Mouse (Mus musculus) megakaryocyte, embryonic 14.5 days (primary cell): ENCODE measurements around the gene Ppp1r9b. TPM values are rescaled to one million over a fixed set of nuclear protein-coding genes. Genes with fewer than 3 reads are reported as not detected.

Experiments
- H3K27me3 ChIP-seq: replicated peaks from 2 replicates; pipeline ENCODE3; 2012; ENCODE audit warnings: inconsistent platforms
- H3K36me3 ChIP-seq: replicated peaks from 2 replicates; pipeline ENCODE3; 2012; ENCODE audit warnings: low read length, inconsistent platforms, mixed read lengths
- H3K4me1 ChIP-seq: 2 replicates; pipeline ENCODE4 v1.6.1; 2012; ENCODE audit warnings: inconsistent platforms
- H3K4me3 ChIP-seq: replicated peaks from 2 replicates; pipeline ENCODE3; 2012; ENCODE audit warnings: moderate library complexity, mild to moderate bottlenecking, inconsistent platforms
- H3K9me3 ChIP-seq: 2 replicates; pipeline ENCODE4 v1.6.1; 2012; ENCODE audit warnings: inconsistent platforms
- FLI1 ChIP-seq: IDR thresholded peaks from 2 replicates; pipeline ENCODE4 v1.6.1; 2012; ENCODE audit warnings: low read length, inconsistent platforms, mixed read lengths
- GATA1 ChIP-seq: IDR thresholded peaks from 3 replicates; pipeline ENCODE4 v1.6.1; 2012; ENCODE audit warnings: mixed read lengths, low read length, inconsistent platforms, borderline replicate concordance
- polyA plus RNA-seq: library from polyadenylated mRNA; stranded (reverse); fragments of >175 nt; gene quantifications from 2 replicates; pipeline ENCODE4 v1.2.3, GENCODE M21; 2012; ENCODE audit warnings: low replicate concordance; ENCODE audit not compliant: insufficient read depth

Gene Ppp1r9b
- polyA plus RNA-seq, 1 experiment, result 280 TPM

- TF ChIP-seq GATA1, result no peak
- Histone ChIP-seq H3K36me3 (peaks cover 67% of the 10 kb centered on the region), H3K27me3 (no peaks in the 10 kb centered on the region), H3K9me3 (no peaks in the 10 kb centered on the region), H3K4me1 (peaks cover 81% of the 10 kb centered on the region), H3K4me3 (peak overlapping the region; percentile 94)
Observed at GRCm38 (mm10) chr11:95012487-95012886, 21.7 kb downstream of the Ppp1r9b start.

GRCm38 (mm10) chr11:95015484-95015883 lies 24.6 kb downstream of the Ppp1r9b start:
- Histone ChIP-seq H3K27me3 (no peaks in the 10 kb centered on the region), H3K36me3 (peaks cover 91% of the 10 kb centered on the region), H3K4me1 (peaks cover 91% of the 10 kb centered on the region), H3K4me3 (peak overlapping the region; percentile 75), H3K9me3 (no peaks in the 10 kb centered on the region)
- TF ChIP-seq GATA1 (no peak), FLI1 (no peak)

- Histone ChIP-seq H3K36me3 (peaks cover 99% of the 10 kb centered on the region), H3K4me3 (no peak overlapping the region), H3K9me3 (no peaks in the 10 kb centered on the region), H3K4me1 (peaks cover 90% of the 10 kb centered on the region), H3K27me3 (no peaks in the 10 kb centered on the region)
- TF ChIP-seq FLI1, result no peak
- TF ChIP-seq GATA1, result no peak
Observed at GRCm38 (mm10) chr11:95022237-95022992, 31.6 kb downstream of the Ppp1r9b start.

GRCm38 (mm10) chr11:95023481-95023880 lies 32.6 kb downstream of the Ppp1r9b start:
- H3K9me3 ChIP-seq, result no peaks in the 10 kb centered on the region
- no peak for TF ChIP-seq GATA1
- TF ChIP-seq FLI1, result no peak
- no peaks in the 10 kb centered on the region for H3K27me3 ChIP-seq
- H3K4me1 ChIP-seq, result peaks cover 80% of the 10 kb centered on the region
- peaks cover 99% of the 10 kb centered on the region for H3K36me3 ChIP-seq
- H3K4me3 ChIP-seq, result no peak overlapping the region

- TF ChIP-seq GATA1, result no peak
- no peak for TF ChIP-seq FLI1
- Histone ChIP-seq H3K4me1 (peaks cover 68% of the 10 kb centered on the region), H3K4me3 (no peak overlapping the region), H3K27me3 (no peaks in the 10 kb centered on the region), H3K36me3 (peaks cover 99% of the 10 kb centered on the region), H3K9me3 (no peaks in the 10 kb centered on the region)
Observed at GRCm38 (mm10) chr11:95024439-95025184, 33.8 kb downstream of the Ppp1r9b start.

GRCm38 (mm10) chr11:95025227-95026012 lies 34.6 kb downstream of the Ppp1r9b start:
- peaks cover 60% of the 10 kb centered on the region for H3K4me1 ChIP-seq
- H3K4me3 ChIP-seq, result no peak overlapping the region
- peaks cover 96% of the 10 kb centered on the region for H3K36me3 ChIP-seq
- H3K27me3 ChIP-seq, result no peaks in the 10 kb centered on the region
- TF ChIP-seq GATA1, result no peak
- no peak for TF ChIP-seq FLI1
- no peaks in the 10 kb centered on the region for H3K9me3 ChIP-seq

- Histone ChIP-seq H3K4me1 (peaks cover 56% of the 10 kb centered on the region), H3K36me3 (peaks cover 91% of the 10 kb centered on the region), H3K27me3 (no peaks in the 10 kb centered on the region), H3K4me3 (no peak overlapping the region), H3K9me3 (no peaks in the 10 kb centered on the region)
- TF ChIP-seq GATA1 (no peak), FLI1 (no peak)
Observed at GRCm38 (mm10) chr11:95026090-95026542, 35.3 kb downstream of the Ppp1r9b start.

GRCm38 (mm10) chr11:95026849-95027248 lies 36.0 kb downstream of the Ppp1r9b start:
- TF ChIP-seq FLI1 (no peak), GATA1 (no peak)
- Histone ChIP-seq H3K4me3 (no peak overlapping the region), H3K9me3 (no peaks in the 10 kb centered on the region), H3K36me3 (peaks cover 91% of the 10 kb centered on the region), H3K27me3 (no peaks in the 10 kb centered on the region), H3K4me1 (peaks cover 52% of the 10 kb centered on the region)

GRCm38 (mm10) chr11:95027850-95028470 lies 37.1 kb downstream of the Ppp1r9b start:
- Histone ChIP-seq H3K4me3 (no peak overlapping the region), H3K36me3 (peaks cover 89% of the 10 kb centered on the region), H3K4me1 (peaks cover 51% of the 10 kb centered on the region), H3K9me3 (no peaks in the 10 kb centered on the region), H3K27me3 (peaks cover 6% of the 10 kb centered on the region)
- TF ChIP-seq FLI1 (no peak), GATA1 (no peak)
